Mouse (Mus musculus) testis, postnatal 10 days (tissue): ENCODE data around the gene Fbxl5.

Source experiments
- DNase-seq: peaks from one replicate; pipeline ENCODE4 v3.0.0; 2021; ENCODE audit warnings: low spot score

Gene Fbxl5

DNA sequence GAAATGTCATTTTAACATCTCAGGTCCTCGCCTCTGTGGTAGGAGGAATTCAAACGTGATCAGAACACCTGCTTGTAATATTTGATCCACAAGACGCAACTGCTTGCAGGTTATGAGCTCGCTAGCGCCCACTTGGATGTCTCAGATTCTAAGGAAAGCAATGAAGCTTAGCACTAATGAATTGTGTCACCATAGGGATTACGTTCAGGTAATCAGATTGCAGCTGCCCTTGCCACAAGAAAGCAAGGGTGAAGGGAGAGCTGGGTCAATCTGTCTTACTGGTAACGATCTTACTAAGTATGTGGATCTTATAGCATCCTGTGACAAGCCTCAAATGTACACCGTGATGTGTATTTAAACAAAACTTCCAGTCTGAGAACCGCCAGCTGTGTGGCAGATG lies 5.9 kb upstream of the Fbxl5 start:
- DNase-seq = no peak

DNA sequence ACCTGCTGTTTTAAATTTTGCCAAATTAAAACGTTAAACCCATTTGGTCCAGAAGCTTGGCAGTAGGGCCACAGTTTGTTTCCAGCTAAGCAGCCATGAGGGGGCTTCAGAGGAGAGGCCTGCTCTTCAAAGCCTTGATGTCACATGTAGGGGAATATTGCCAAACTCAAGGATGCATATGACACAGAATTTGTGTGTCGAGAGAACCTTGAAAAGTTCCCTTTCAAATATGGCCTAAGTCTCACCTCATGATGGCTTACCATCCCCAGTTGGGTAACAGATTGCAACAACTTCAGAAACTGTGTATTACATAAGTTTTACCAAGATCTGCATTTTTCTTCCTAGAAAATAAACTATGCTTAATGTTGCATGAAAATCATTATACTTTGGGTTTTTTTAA lies 5.4 kb upstream of the Fbxl5 start:
- no peak for DNase-seq

DNA sequence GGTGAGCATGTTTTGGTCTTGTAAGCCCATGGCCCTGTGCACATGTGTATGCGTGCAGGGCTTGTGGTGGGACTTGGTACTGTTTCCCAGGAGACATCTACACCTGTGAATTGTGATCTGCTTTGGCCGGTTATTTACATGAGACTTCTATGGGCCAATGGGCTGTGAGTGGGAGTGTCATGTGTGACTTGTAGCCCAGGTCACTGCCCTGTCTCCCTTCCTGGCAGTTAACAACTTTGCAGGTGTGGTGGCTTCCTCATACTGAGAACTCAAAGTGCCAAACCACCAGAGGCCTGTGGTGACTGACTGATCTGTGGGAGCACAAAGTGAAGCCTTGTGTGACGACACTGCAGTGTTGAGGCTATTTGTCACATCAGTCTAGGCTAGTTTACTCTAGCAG lies 3.1 kb upstream of the Fbxl5 start:
- no peak for DNase-seq

DNA sequence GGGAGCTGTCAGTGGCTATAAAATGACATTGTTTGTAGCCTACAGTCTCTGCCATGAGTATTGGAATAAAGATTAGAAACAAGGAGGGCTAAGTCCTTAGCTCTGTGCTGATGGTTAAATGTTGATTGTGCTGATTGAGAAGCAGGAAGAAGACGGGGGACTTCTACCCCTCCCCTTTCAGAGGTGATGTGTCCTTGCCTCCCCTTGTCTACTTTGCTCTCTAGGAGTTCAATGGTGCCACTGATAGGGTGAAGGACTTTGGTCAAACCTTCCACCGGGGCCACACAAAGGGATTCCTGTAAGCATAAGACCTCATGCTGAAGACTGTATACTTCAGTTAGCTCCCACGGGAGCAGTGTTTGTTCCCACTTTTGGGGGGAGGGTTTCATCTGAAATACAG lies 1.4 kb upstream of the Fbxl5 start:
- no peak for DNase-seq

DNA sequence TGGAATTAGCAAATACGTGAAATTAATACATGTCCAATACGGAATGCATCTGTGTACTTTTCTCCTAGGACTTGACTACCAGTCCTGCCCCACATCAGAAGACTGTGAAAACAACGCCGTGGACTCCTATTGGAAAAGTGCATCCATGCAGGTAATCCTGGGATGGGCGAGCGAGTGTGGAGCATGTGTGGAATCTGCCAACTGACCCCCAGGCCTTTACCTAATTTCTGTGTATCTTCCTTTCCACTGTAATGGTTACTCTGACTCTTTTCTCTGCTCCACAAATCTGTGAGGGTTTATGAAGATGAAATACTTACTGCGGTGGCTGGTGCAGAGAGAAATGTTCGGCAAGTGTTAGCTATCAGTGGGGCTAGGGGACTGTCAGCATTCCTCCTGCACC lies 761 bp upstream of the Fbxl5 start:
- no peak for DNase-seq

DNA sequence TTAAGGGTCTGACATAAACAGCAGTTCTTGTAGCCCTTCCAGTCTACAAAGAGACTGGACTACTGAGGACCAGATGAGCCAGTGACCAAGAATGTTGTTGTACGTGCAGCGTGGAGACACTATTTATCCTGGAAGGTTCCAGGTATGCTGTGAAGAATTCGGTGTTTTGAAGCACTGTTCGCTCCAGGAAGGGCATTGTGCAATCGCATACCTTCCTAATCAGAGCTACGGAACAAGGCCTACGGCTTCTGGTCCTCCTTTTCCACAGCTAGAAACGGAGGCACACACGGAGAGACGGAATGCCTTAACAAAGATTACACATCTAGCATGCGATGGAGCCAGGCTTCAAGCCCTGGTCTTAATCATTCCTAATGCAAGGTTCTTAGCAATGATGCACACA lies 653 bp downstream of the Fbxl5 start:
- DNase-seq = no peak

DNA sequence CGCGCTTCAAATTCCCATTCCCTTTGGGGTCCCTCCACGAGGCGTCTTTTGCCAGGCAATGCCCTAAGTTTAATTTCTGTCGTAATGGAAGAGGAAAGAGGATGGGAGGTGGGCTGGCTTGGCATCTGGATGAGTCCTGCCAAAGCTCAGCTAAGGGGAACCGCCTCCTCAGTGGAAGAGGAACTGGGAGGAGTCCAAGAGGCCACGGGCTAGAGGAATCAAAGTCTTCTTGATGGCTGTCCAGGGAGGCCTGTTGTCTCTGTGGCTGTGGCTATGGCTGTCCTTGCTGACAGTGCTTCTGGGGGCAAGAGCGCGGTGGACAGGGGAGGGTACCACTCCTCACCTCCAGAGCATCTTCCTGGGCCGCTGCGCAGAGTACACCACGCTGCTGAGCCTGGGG lies 2.7 kb downstream of the Fbxl5 start, which contains the start of gene Bst1:
TSS of gene Bst1 (plus strand) at position 191 of the 400 bp plus-strand sequence.
- DNase-seq = no peak

DNA sequence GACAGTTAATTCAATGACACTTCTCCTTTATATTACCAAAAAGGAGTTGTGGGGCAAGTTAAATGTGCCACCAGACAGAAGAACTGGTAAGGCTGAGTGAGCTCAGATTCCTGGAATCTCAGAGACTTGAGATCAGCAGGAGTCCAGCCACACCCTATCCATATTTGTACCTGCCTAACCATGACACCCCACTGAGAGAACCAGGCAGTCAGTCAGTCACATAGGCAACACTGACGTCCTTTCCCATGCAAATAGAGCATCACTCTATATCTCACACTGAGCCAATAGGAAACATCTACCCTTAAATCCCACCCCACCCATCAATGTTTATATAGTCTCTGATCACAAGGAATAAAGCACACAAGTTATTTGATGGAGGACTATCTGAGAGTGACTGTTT lies 5.7 kb downstream of the Fbxl5 start:
- DNase-seq = no peak

DNA sequence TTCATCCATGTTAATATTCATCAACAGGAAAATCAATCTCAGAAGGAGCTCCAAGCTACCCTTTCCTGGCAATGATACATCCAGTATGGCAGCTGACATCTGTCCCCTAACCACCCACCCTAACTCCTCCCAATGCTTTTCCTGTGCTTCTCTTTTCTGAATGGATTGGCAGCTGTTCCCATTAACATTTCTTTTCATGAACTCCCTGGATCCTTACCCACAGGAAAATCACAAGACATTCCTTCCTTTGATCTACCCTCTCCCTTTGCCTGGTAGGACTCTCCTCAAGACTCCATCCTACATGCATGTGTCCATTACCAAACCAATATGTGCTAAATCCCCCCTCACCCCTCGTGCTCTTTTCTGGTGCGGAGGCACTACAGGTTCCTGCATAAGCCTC lies 6.9 kb downstream of the Fbxl5 start:
- DNase-seq = no peak

DNA sequence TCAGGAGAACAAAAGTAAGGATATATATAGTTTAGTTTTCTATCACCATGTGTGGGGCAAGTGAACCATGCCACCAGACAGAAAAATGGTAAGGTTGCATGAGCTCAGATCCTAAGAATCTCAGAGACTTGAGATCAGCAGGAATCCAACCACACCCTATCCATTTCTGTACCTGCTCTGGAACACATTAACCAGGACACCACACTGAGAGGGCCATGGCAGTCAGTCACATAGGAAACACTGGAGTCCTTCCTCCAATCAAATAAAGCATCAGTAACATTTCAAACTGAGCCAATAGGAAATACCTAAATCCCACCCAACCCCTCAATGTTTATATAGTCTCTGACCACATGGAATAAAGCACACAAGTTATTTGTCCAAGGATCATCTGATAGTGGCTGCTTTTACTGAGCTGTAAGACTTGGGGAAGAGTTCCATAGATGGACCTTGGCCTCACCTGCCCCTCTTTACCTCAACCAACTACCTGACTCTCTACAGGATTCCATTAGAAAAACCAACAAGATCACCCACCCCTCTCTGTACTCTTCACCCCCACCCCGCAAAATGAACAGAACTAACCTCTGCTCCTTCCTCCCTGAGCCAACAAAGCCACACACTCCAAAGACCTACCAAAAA lies 10.9 kb downstream of the Fbxl5 start:
- no peak for DNase-seq

DNA sequence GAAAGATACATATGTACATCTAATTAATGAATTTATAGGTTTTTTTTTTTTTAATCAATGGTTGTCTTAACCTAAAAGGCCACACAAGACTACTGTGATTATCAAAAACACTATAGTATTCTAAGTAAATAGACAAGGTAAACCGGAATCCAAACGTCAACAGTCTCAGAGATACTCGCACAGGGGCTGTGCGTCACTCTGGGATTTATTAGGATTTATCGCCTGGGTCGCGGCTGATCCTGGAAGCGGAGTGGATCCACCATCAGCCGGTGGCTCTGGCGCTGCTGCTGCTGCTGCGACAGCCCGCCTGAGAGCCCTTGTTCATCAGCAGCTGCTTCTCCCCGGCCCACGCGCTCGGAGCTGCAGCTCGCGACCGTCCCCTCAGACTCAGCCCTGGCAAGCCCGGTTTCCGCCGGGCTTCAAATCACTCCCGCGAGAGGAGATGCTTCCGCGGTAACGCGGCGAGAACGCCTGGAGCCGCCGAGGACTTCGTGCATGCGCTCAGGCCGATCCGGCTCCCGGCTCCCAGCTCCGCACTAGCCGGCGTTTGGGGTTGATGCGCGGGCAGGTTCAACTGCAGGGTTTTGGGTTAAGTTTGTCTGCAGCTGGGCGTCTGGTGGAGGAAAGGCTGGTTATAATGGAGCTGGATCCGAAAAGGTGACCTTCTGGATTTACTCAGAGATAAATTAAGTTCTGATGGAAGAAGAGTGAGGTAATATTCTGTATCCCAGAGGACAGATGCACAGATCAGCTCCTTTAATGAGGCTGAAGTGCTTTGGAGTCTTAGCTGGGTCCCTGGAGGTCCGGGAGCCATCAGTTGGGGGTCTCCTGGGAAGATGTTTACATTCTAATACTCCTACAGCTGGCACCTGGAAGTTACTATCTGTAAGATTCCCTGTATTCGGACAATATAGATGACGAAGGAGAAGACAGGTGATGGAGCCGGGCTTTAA lies 13.4 kb downstream of the Fbxl5 start:
- DNase-seq = peak; percentile 86

DNA sequence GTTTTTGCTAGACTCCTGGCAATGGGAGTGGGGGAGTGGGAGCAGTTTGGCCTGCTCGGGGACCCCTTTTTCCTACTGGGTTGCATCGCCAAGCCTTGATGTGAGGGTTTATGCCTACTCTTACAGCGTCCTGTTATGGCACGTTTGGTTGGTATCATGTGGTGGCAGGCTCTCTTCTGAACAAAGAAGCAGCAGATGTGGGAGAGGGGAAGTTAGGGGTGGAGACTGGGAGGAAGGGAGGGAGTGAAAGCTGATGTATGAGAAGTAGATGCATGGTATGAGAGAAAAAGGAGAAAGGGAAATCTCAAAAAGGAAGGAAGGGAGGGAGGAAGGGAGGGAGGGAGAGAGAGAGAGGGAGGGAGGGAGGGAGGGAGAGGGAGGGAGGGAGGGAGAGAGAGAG lies 14.5 kb downstream of the Fbxl5 start:
- no peak for DNase-seq

DNA sequence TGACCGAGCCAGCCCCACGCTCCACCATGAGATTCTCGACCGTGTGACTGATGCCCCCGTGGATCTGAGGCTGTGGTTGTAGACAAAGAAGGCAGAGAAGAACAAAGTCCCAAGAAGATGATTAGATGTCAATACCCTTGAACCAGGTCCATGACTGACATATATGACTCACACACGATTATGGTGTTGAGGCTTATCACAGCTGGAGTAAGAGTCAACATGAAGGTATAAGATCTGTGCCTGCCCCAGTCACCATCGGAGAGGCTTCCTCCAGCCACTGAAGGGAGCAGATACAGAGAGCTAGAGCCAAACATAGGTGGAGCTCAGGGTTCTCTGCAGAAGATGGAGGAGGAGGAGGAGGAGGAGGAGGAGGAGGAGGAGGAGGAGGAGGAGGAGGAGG lies 15.1 kb downstream of the Fbxl5 start:
- no peak for DNase-seq

DNA sequence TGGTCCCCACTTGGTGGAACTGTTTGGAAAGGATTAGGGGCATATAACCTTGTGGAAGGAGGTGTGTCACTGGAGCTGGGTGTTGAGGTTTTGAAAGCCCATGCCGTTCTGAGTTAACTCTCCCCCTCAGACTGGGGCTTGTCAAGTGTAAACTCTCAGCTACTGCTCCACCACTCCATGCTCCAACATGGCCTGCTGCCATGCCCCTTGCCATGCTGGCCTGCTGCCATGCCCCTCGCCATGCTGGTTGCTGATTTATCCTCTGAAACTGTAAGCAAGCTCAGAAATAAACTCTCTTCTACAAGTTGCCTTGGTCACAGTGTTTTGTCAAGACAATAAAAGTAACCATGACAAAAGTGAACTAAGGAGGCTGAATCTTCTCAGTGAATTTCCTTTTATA lies 16.0 kb downstream of the Fbxl5 start:
- DNase-seq = no peak

DNA sequence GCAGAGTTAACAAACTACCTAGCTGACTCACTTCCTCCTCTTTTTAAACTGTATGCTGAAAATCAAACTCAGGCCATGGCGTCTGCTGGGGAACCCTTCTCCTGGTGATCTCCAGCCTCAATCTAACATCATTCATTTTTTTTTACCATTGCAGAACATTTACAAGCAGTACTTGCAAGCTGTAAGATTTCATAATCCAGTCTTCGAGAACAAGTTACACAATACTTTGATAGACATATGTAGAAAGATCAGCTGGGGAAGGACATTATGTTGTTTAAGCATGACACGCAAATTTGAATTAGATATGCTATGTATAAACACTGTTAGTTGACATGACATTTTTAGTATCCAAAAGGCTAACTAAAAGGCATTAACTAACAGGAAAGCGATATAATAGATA lies 19.6 kb downstream of the Fbxl5 start:
- DNase-seq = no peak

DNA sequence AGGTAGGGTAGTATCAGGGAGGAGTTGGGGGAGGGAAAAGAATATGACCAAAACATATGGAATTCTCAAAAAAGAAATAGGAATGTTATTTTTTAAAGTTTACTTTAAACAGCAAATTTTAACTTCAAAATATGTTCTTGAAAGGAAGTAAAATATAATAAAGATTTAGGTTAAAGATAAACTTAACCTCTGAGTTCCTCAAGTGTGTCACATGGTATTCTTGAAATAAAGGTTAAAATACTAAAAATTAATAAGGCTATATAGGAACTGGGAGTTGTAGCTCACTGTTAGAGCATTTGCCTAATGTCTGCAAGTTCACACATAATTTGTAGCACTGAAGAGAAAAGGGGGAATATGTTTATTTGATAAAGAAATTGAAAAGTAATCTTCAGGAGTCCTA lies 20.2 kb downstream of the Fbxl5 start:
- DNase-seq = no peak

DNA sequence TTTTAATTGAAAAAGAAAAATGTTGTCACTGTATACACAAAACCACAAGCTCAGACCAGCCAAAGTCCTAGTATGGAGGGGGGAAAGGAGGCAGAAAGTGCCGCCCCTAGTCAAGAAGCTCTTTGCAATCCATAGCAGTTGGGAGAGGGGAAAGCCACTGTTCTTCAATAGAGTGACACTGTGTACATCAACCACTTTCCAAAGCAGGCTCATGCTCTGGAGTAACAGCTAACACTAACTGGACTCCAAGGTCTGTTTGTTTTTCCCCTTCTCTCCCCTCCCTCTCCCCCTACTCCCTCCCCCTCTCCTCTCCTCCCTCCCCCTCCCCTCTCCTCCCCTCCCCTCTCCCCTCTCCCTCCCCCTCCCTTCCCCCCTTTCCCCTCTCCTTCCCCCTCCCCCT lies 20.7 kb downstream of the Fbxl5 start:
- DNase-seq = no peak

DNA sequence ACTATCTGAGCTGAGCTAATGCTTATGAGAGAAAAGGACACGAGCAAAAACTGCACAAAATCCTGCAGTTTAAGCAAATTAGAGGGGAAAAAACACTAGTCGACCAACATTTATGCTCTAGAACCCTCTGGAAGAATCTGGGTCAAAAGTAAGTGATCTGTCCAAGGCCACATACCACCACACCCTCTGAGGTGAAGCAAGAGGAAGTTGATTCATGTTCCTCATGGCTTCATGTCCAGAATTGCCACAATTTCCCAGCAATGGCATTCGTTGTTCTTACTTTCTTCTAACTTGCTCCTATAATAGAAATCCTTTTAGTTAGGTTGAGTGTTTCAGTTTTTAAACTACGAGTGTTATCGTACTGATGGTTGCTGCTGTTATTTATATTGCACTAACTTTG lies 21.9 kb downstream of the Fbxl5 start:
- no peak for DNase-seq

DNA sequence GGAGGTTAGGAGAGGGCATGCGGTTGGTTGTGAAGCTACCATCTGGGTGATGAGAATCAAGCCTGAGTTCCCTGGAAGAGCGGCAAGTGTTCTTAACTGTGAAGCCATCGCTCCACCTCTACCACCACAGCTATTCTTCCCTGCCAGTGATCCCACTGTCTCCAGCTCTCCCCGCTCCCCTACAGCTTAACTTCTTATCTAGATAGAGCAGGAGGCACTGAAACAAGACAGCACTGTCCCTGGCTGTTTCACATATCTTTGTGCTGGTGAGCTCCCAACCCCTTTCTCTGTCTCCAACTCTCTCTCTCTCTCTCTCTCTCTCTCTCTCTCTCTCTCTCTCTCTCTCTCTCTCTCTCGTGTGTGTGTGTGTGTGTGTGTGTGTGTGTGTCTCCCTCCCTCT lies 29.1 kb downstream of the Fbxl5 start:
- DNase-seq = no peak

DNA sequence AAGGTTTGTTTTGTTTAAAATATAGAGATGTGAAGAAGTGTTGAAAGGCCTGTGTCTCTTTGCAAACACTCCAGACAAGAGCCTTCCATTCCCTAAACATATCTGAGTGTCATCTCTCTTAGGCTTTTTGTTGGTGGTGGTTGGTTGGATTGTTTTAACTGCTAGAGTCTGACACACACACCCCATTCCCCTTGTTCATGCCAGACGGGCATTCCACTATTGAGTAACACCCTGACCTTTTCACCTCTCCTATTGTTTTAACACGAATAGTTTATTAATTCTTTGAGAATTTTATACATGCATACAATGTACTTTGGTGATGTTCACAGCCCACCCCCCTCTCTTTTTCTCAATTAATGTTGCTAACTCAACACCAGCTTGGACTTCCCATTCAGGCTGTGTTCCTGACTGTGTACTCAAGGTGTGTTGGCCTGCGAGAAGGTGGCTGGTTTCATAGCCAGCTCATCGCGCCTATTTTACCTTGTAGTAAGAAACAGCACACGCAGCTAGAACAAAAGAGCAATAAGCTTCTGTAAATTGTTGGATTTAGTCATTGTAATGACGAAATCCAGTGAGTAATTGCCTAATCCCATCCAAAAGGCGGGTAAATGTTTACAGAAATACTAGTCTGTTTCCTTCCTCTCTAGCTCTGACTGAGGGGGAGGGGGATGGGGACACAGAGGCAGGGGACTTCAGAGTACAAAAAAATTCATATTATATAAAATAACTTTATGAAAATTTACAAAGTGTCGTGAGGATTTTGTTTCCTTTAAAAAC lies 33.3 kb downstream of the Fbxl5 start:
- DNase-seq = no peak

DNA sequence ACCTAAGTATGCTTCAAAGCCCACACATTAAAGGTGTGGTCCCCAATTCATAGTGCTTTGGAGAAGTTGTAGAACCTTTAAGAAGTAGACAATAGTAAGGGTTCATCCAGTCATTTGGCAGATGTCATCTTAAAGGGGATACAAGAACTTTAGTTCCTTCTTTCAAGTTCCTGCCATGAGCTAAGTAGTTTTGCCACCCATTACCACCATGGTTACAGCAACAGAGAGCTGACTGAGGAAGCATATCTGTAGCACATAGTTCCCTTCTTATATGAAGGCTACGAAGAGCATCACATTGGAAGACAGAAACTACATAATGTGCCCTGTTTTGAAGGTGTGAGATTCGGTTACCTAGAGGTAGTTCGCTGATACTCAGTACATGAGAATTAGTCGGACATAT lies 34.8 kb downstream of the Fbxl5 start:
- no peak for DNase-seq

DNA sequence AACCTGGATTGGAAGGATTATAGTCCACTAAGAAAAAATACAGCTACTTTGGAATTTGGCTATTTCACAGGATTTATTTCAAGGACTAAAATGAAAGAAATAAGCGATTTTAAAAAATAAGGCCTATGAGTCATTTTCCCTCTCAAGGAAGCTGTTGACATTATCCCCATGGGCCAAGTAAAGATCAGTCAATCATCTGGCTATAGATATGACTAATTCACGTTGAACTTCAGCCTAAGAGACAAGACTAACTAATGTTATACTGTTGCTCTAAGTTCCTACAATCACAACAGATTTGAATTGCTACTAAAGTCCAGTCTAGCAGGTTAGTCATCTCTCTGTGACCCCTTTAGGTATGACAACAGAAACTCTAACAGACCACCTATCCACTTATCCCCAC lies 37.4 kb downstream of the Fbxl5 start:
- no peak for DNase-seq
